Mouse (Mus musculus) neutrophil, adult 59 days (primary cell): ENCODE data around the gene Ifih1. TPM values are rescaled to one million over a fixed set of nuclear protein-coding genes. Genes with fewer than 3 reads are reported as not detected.

ENCODE experiments used
- total RNA-seq, 2 experiments: library from RNA; stranded (reverse); gene quantifications; 1 replicate in 1 of 2; 2 replicates in 1 of 2; pipeline ENCODE4 v1.2.4; 2023

Gene Ifih1
- 10 to 100 TPM; 15.5 to 17.6 TPM for total RNA-seq

DNA sequence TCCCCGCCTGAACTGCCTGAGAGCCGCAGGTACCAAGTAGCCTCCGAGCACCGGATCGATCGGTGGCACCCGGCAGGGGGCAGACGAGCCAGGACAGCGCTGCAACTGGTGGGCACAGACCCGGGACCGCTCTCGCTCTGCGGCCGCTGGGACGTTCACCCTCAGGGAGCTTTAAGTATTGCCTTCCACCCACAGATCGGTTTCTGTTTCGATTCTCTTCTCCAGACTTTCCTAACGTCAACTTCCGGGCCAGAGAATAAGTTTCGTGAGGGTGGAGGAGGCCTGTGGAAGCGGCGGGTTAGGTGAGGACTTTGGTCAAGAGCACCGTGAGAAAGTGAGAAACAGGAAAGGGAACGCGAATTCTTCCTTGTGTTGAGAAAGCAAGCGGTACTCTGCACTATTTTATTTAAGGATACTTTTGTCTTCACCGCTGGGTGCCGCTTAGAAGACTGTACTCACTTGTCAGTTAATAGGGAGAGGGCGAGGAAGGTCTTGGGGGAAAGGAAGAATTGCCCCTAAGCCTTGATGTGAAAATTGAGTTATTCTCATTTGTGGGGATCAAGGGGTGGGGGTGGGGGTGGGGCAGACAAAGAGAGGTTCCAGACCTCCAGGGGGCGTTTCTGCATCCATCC is at the start of gene Ifih1:
Gene Ifih1, minus strand, starts transcription at position 242 of the 632 bp plus-strand sequence.

GRCm38 (mm10) chr2:62664135-62664670 is 18.1 kb upstream of the Ifih1 start, which contains the start of gene Gca:
TSS of gene Gca (plus strand) at chr2:62664285.

GRCm38 (mm10) chr2:62573753-62574159 is 72.3 kb downstream of the Ifih1 start, which contains the start of gene Fap:
TSS of gene Fap (minus strand) at chr2:62574075.

Other genes starting within 250 kb of the Ifih1 start
- 1 to 10 TPM; 5.3 to 7.9 TPM for gene Dpp4, start 234.0 kb downstream of the Ifih1 start, total RNA-seq
- gene Gcg, start 162.6 kb downstream of the Ifih1 start, total RNA-seq: not detected
- gene Fap, start 72.2 kb downstream of the Ifih1 start, total RNA-seq: under 1 TPM; 0.55 to 0.64 TPM
- 10 to 100 TPM; 87.2 to 99.9 TPM for gene Gca, start 18.0 kb upstream of the Ifih1 start, total RNA-seq